Mouse (Mus musculus): ENCODE measurements at regions not wholly inside any gene's neighbourhood (a gene's known extent, or its start where the extent isn't known, plus 50 kb on each side); places are given as distances from the start of the nearest gene placed in this dataset.
"Not testable (repeated sequence)": the region's sequence is repeated elsewhere in the genome, so short reads cannot be mapped to it uniquely, and the experiment has no call there.

GRCm38 (mm10) chr1:73668691-73669090 is 455.6 kb downstream of the Tns1 start:
- in situ Hi-C loops (cut with MboI, MseI) = loop anchor here in 1 of 2 experiments (10.0 kb wide), 1 partner anchor 1336 kb away; no protein-coding TSS in a partner anchor

GRCm38 (mm10) chr1:73663546-73663945 is 460.7 kb downstream of the Tns1 start:
- in situ Hi-C loops (cut with MboI, MseI) = loop anchor here in 1 of 2 experiments (10.0 kb wide), 1 partner anchor 1341 kb away; no protein-coding TSS in a partner anchor

- in situ Hi-C loops (cut with MboI, MseI) = no loop called here
Measured at GRCm38 (mm10) chr1:73645011-73645410, 479.2 kb downstream of the Tns1 start.

GRCm38 (mm10) chr1:73644394-73644793 is 479.9 kb downstream of the Tns1 start:
- in situ Hi-C loops (cut with MboI, MseI) = no loop called here

GRCm38 (mm10) chr1:73643431-73643830 is 480.8 kb downstream of the Tns1 start:
- in situ Hi-C loops (cut with MboI, MseI) = no loop called here

- in situ Hi-C loops (cut with MboI, MseI) = no loop called here
Measured at GRCm38 (mm10) chr1:73642691-73643109, 481.5 kb downstream of the Tns1 start.

GRCm38 (mm10) chr1:73641456-73641855 is 482.8 kb downstream of the Tns1 start:
- in situ Hi-C loops (cut with MboI, MseI) = no loop called here

GRCm38 (mm10) chr1:73640726-73641451 is 483.4 kb downstream of the Tns1 start:
- in situ Hi-C loops (cut with MboI, MseI) = no loop called here

- in situ Hi-C loops (cut with MboI, MseI) = no loop called here
Measured at GRCm38 (mm10) chr1:73635709-73636108, 488.5 kb downstream of the Tns1 start.

GRCm38 (mm10) chr1:73634871-73635270 is 489.4 kb downstream of the Tns1 start:
- in situ Hi-C loops (cut with MboI, MseI) = no loop called here

GRCm38 (mm10) chr1:73633071-73633470 is 491.2 kb downstream of the Tns1 start:
- in situ Hi-C loops (cut with MboI, MseI) = no loop called here

GRCm38 (mm10) chr1:73630363-73630762 is 493.9 kb downstream of the Tns1 start:
- in situ Hi-C loops (cut with MboI, MseI) = no loop called here

- in situ Hi-C loops (cut with MboI, MseI) = loop anchor here in 1 of 2 experiments (5.0 kb wide), 1 partner anchor 38 kb away; no protein-coding TSS in a partner anchor
Measured at GRCm38 (mm10) chr1:73625365-73625764, 498.9 kb downstream of the Tns1 start.

GRCm38 (mm10) chr1:73621121-73621520 is 503.1 kb downstream of the Tns1 start:
- in situ Hi-C loops (cut with MboI, MseI) = not testable (repeated sequence)

- in situ Hi-C loops (cut with MboI, MseI) = no loop called here
Measured at GRCm38 (mm10) chr1:73618551-73619170, 505.6 kb downstream of the Tns1 start.

GRCm38 (mm10) chr1:73593653-73594385 is 530.4 kb downstream of the Tns1 start:
- in situ Hi-C loops (cut with MboI, MseI) = no loop called here

- in situ Hi-C loops (cut with MboI, MseI) = no loop called here
Measured at GRCm38 (mm10) chr1:73591342-73592099, 532.7 kb downstream of the Tns1 start.

- in situ Hi-C loops (cut with MboI, MseI) = no loop called here
Measured at GRCm38 (mm10) chr1:73579680-73580079, 544.6 kb downstream of the Tns1 start.

- in situ Hi-C loops (cut with MboI, MseI) = no loop called here
Measured at GRCm38 (mm10) chr1:73577019-73577418, 547.2 kb downstream of the Tns1 start.

GRCm38 (mm10) chr1:73575694-73576093 is 548.6 kb downstream of the Tns1 start:
- in situ Hi-C loops (cut with MboI, MseI) = no loop called here

GRCm38 (mm10) chr1:73570944-73571343 is 553.3 kb downstream of the Tns1 start:
- in situ Hi-C loops (cut with MboI, MseI) = no loop called here
